Mouse (Mus musculus) kidney, postnatal 25 days (tissue): ENCODE data around the gene Prpf19.
A peak's percentile ranks its signal among the peaks of the same experiment; 100 is the strongest.

Experiments used
- DNase-seq, 2 experiments: peaks; one replicate each; pipeline ENCODE4 v3.0.0; 2021; ENCODE audit warnings: mixed read lengths in 2 of 2

The Prpf19 gene

GRCm38 (mm10) chr19:10895708-10896107 is 677 bp downstream of the Prpf19 start:
- DNase-seq, result no peak

GRCm38 (mm10) chr19:10896849-10897248 is 1.8 kb downstream of the Prpf19 start:
- DNase-seq, result no peak

- no peak for DNase-seq
Observed at GRCm38 (mm10) chr19:10897491-10897890, 2.5 kb downstream of the Prpf19 start.

GRCm38 (mm10) chr19:10900315-10900714 is 5.3 kb downstream of the Prpf19 start:
- DNase-seq, result no peak

- no peak for DNase-seq
Observed at GRCm38 (mm10) chr19:10901046-10901445, 6.0 kb downstream of the Prpf19 start.

- no peak for DNase-seq
Observed at GRCm38 (mm10) chr19:10904512-10904911, 9.5 kb downstream of the Prpf19 start.

- peak; percentile 74 to 88 for DNase-seq
Observed at GRCm38 (mm10) chr19:10904927-10905727, 10.1 kb downstream of the Prpf19 start.

- DNase-seq, result no peak
Observed at GRCm38 (mm10) chr19:10905728-10906000, 10.6 kb downstream of the Prpf19 start.

GRCm38 (mm10) chr19:10907891-10908290 is 12.9 kb downstream of the Prpf19 start:
- peak; percentile 70 to 75 for DNase-seq

- DNase-seq, result no peak
Observed at GRCm38 (mm10) chr19:10909087-10909721, 14.2 kb downstream of the Prpf19 start.

- no peak for DNase-seq
Observed at GRCm38 (mm10) chr19:10914291-10914690, 19.3 kb downstream of the Prpf19 start.

- no peak for DNase-seq
Observed at GRCm38 (mm10) chr19:10914870-10915269, 19.8 kb downstream of the Prpf19 start.

GRCm38 (mm10) chr19:10916506-10916905 is 21.5 kb downstream of the Prpf19 start:
- DNase-seq, result no peak

- DNase-seq, result no peak
Observed at GRCm38 (mm10) chr19:10918321-10918991, 23.4 kb downstream of the Prpf19 start.

- DNase-seq, result no peak
Observed at GRCm38 (mm10) chr19:10920532-10920931, 25.5 kb downstream of the Prpf19 start, which contains the start of gene Zp1. TSS of gene Zp1 (minus strand) at chr19:10920632.

GRCm38 (mm10) chr19:10921058-10921457 is 26.0 kb downstream of the Prpf19 start:
- DNase-seq, result no peak

GRCm38 (mm10) chr19:10924220-10924619 is 29.2 kb downstream of the Prpf19 start:
- no peak for DNase-seq

GRCm38 (mm10) chr19:10926123-10926621 is 31.1 kb downstream of the Prpf19 start:
- DNase-seq, result peak; percentile 47 to 58

GRCm38 (mm10) chr19:10926666-10927065 is 31.6 kb downstream of the Prpf19 start:
- peak in 1 of 2 experiments; percentile 14 for DNase-seq

- no peak for DNase-seq
Observed at GRCm38 (mm10) chr19:10930641-10931040, 35.6 kb downstream of the Prpf19 start.

- no peak for DNase-seq
Observed at GRCm38 (mm10) chr19:10935029-10935428, 40.0 kb downstream of the Prpf19 start.

- DNase-seq, result no peak
Observed at GRCm38 (mm10) chr19:10936077-10936476, 41.0 kb downstream of the Prpf19 start.

GRCm38 (mm10) chr19:10937110-10937563 is 42.1 kb downstream of the Prpf19 start, which contains the start of gene Ptgdr2:
TSS of gene Ptgdr2 (plus strand) at chr19:10937160.
- no peak for DNase-seq
